Mouse (Mus musculus) lung, postnatal 0 days (tissue): ENCODE data around the gene Pla2g2f.

ENCODE experiments used
- CTCF ChIP-seq: IDR thresholded peaks from 2 replicates; pipeline ENCODE4 v1.5.1; 2016; ENCODE audit warnings: antibody characterized with exemption, mild to moderate bottlenecking
- EP300 ChIP-seq: IDR thresholded peaks from 2 replicates; pipeline ENCODE4 v1.6.1; 2016; ENCODE audit warnings: antibody characterized with exemption, mild to moderate bottlenecking, control low read depth

DNA sequence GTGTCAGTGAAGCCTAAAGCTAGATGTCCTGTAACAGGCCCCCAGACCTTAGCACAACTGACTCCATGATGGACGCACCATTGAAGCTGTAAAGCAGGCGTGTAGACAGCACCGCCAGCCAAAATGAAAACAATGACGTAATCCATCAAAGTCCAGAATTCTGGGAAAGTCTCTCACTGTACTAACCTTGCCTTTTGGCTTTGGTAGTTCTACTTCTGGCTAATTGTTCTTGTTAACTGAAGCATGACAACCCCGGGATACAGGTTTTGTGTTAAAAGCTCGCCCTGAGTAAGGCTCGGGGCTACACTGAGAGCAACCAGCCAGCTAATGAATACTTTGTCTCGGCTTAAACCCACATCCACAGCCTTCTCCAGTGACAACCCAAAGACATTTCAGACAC, 47.8 kb upstream of the Pla2g2f start:
- TF ChIP-seq CTCF (no peak), EP300 (no peak)
